Mouse (Mus musculus) myocyte (in vitro differentiated cells): ENCODE results near the gene Sinhcaf. TPM values are rescaled to one million over a fixed set of nuclear protein-coding genes. Genes with fewer than 3 reads are reported as not detected.

Source experiments
- H3K27me3 ChIP-seq: one replicate; pipeline ENCODE4 v1.6.1; 2011; ENCODE audit not compliant: control insufficient read depth, insufficient read depth, insufficient read length
- H3K36me3 ChIP-seq: one replicate; pipeline ENCODE4 v1.6.1; 2011; ENCODE audit not compliant: control insufficient read depth, insufficient read depth
- H3K4me2 ChIP-seq: one replicate; pipeline ENCODE4 v1.6.1; 2011; ENCODE audit warnings: low read depth, control low read depth
- H3K4me3 ChIP-seq: one replicate; pipeline ENCODE4 v1.5.1; 2011; ENCODE audit warnings: mild to moderate bottlenecking, control low read depth, moderate library complexity
- H3K79me2 ChIP-seq: one replicate; pipeline ENCODE4 v1.6.1; 2011; ENCODE audit not compliant: control insufficient read depth, insufficient read depth
- H3ac ChIP-seq: one replicate; pipeline ENCODE4 v1.6.1; 2011; ENCODE audit not compliant: control insufficient read depth, insufficient read length
- CEBPB ChIP-seq: IDR thresholded peaks from 2 replicates; pipeline ENCODE4 v1.6.1; 2011; ENCODE audit warnings: mild to moderate bottlenecking, moderate library complexity; ENCODE audit not compliant: poor library complexity, insufficient read depth, severe bottlenecking
- E2F4 ChIP-seq: IDR thresholded peaks from one replicate; pipeline ENCODE4 v1.6.1; 2011; ENCODE audit warnings: mild to moderate bottlenecking, control low read depth, moderate library complexity; ENCODE audit not compliant: insufficient read depth
- MAX ChIP-seq: IDR thresholded peaks from one replicate; pipeline ENCODE4 v1.6.1; 2011; ENCODE audit warnings: low read depth, mild to moderate bottlenecking, control low read depth
- MYOD1 ChIP-seq, 3 experiments: IDR thresholded peaks; one replicate each; pipeline ENCODE4 v1.6.1; 2011; ENCODE audit warnings: control low read depth in 2 of 3, low read depth in 2 of 3, mild to moderate bottlenecking in 2 of 3, moderate library complexity in 1 of 3; ENCODE audit not compliant: insufficient read length in 2 of 3, control insufficient read depth in 1 of 3
- MYOG ChIP-seq, 3 experiments: IDR thresholded peaks; one replicate each; pipeline ENCODE4 v1.6.1; 2011; ENCODE audit warnings: control low read depth in 2 of 3, low read depth in 2 of 3, mild to moderate bottlenecking in 2 of 3; ENCODE audit not compliant: insufficient read length in 2 of 3, control insufficient read depth in 1 of 3, insufficient read depth in 1 of 3
- POLR2A ChIP-seq: IDR thresholded peaks from one replicate; pipeline ENCODE4 v1.6.1; 2011; ENCODE audit warnings: low read depth, mild to moderate bottlenecking, control low read depth, moderate library complexity; ENCODE audit not compliant: insufficient read length
- POLR2AphosphoS2 ChIP-seq: IDR thresholded peaks from one replicate; pipeline ENCODE4 v1.6.1; 2011; ENCODE audit warnings: low read depth, control low read depth; ENCODE audit not compliant: insufficient read length
- REST ChIP-seq: IDR thresholded peaks from one replicate; pipeline ENCODE4 v1.6.1; 2011; ENCODE audit warnings: mild to moderate bottlenecking, control low read depth, moderate library complexity; ENCODE audit not compliant: insufficient read depth, insufficient read length
- SRF ChIP-seq: IDR thresholded peaks from one replicate; pipeline ENCODE4 v1.6.1; 2011; ENCODE audit warnings: low read depth; ENCODE audit not compliant: control insufficient read depth, insufficient read length
- TCF12 ChIP-seq: IDR thresholded peaks from one replicate; pipeline ENCODE4 v1.6.1; 2011; ENCODE audit warnings: mild to moderate bottlenecking, control low read depth; ENCODE audit not compliant: poor library complexity, insufficient read depth, severe bottlenecking
- TCF3 ChIP-seq: IDR thresholded peaks from one replicate; pipeline ENCODE4 v1.6.1; 2011; ENCODE audit warnings: low read depth, control low read depth; ENCODE audit not compliant: insufficient read length
- USF1 ChIP-seq: IDR thresholded peaks from one replicate; pipeline ENCODE4 v1.6.1; 2011; ENCODE audit warnings: low read depth, mild to moderate bottlenecking, control low read depth, moderate library complexity
- polyA plus RNA-seq: library from polyadenylated mRNA; unstranded; fragments of >200 nt; fragmentation: generic; extraction: Trizol; gene quantifications from one replicate; pipeline ENCODE4 v1.2.1, GENCODE M21; 2012; ENCODE audit warnings: missing spikeins

Sinhcaf gene
- polyA plus RNA-seq, 1 experiment, result 8.5 TPM

- no peaks in the 10 kb centered on the region for H3K79me2 ChIP-seq
- no peak overlapping the region for H3ac ChIP-seq
- H3K4me3 ChIP-seq, result no peak overlapping the region
- TF ChIP-seq POLR2AphosphoS2 (no peak), TCF12 (no peak), CEBPB (no peak), MAX (no peak), SRF (no peak), USF1 (no peak)
- H3K4me2 ChIP-seq, result no peak overlapping the region
- no peaks in the 10 kb centered on the region for H3K27me3 ChIP-seq
- H3K36me3 ChIP-seq, result no peaks in the 10 kb centered on the region
Measured at GRCm38 (mm10) chr6:148958712-148959111, 12.4 kb upstream of the Sinhcaf start.

GRCm38 (mm10) chr6:148957046-148957445 is 10.8 kb upstream of the Sinhcaf start:
- H3K36me3 ChIP-seq, result no peaks in the 10 kb centered on the region
- no peaks in the 10 kb centered on the region for H3K79me2 ChIP-seq
- H3K4me3 ChIP-seq, result no peak overlapping the region
- no peak overlapping the region for H3ac ChIP-seq
- H3K27me3 ChIP-seq, result no peaks in the 10 kb centered on the region
- TF ChIP-seq CEBPB (no peak), REST (no peak), TCF12 (no peak), POLR2A (no peak), MAX (no peak), MYOD1 (IDR thresholded peaks at IDR 0.05; ENCODE audit: control insufficient read depth in 1 of 3, insufficient read length in 2 of 3, low read depth in 2 of 3) (no peak), USF1 (no peak), POLR2AphosphoS2 (no peak), TCF3 (no peak), MYOG (IDR thresholded peaks at IDR 0.05; ENCODE audit: control insufficient read depth in 1 of 3, insufficient read depth in 1 of 3, insufficient read length in 2 of 3, low read depth in 2 of 3) (no peak), E2F4 (no peak), SRF (no peak)
- H3K4me2 ChIP-seq, result no peak overlapping the region

GRCm38 (mm10) chr6:148955641-148956420 is 9.6 kb upstream of the Sinhcaf start:
- H3K4me3 ChIP-seq, result no peak overlapping the region
- no peaks in the 10 kb centered on the region for H3K27me3 ChIP-seq
- no peaks in the 10 kb centered on the region for H3K79me2 ChIP-seq
- no peak for TF ChIP-seq MAX
- no peak for TF ChIP-seq POLR2A
- no peak for TF ChIP-seq TCF12
- TF ChIP-seq CEBPB, result no peak
- no peak for TF ChIP-seq POLR2AphosphoS2
- TF ChIP-seq TCF3, result no peak
- no peak for TF ChIP-seq REST
- no peak for TF ChIP-seq E2F4
- TF ChIP-seq MYOG (IDR thresholded peaks at IDR 0.05; ENCODE audit: control insufficient read depth in 1 of 3, insufficient read depth in 1 of 3, insufficient read length in 2 of 3, low read depth in 2 of 3), result no peak
- TF ChIP-seq MYOD1 (IDR thresholded peaks at IDR 0.05; ENCODE audit: control insufficient read depth in 1 of 3, insufficient read length in 2 of 3, low read depth in 2 of 3), result no peak
- H3K4me2 ChIP-seq, result no peak overlapping the region
- no peaks in the 10 kb centered on the region for H3K36me3 ChIP-seq
- H3ac ChIP-seq, result no peak overlapping the region

GRCm38 (mm10) chr6:148946881-148947405 is 676 bp upstream of the Sinhcaf start:
- H3K4me3 ChIP-seq, result peak overlapping the region; percentile 87
- no peaks in the 10 kb centered on the region for H3K27me3 ChIP-seq
- peaks cover 34% of the 10 kb centered on the region for H3K79me2 ChIP-seq
- H3K36me3 ChIP-seq, result no peaks in the 10 kb centered on the region
- no peak overlapping the region for H3ac ChIP-seq
- H3K4me2 ChIP-seq, result peak overlapping the region; percentile 99
- TF ChIP-seq MAX (no peak), CEBPB (no peak), SRF (no peak), TCF3 (no peak), MYOD1 (IDR thresholded peaks at IDR 0.05; ENCODE audit: control insufficient read depth in 1 of 3, insufficient read length in 2 of 3, low read depth in 2 of 3) (no peak), TCF12 (no peak), POLR2AphosphoS2 (no peak), E2F4 (no peak), MYOG (IDR thresholded peaks at IDR 0.05; ENCODE audit: control insufficient read depth in 1 of 3, insufficient read depth in 1 of 3, insufficient read length in 2 of 3, low read depth in 2 of 3) (no peak), POLR2A (no peak), USF1 (no peak), REST (no peak)
